Mouse (Mus musculus) heart, postnatal 0 days (tissue): ENCODE data around the gene Ngef.

ENCODE experiments used
- CTCF ChIP-seq: IDR thresholded peaks from 2 replicates; pipeline ENCODE4 v1.5.1; 2016; ENCODE audit warnings: antibody characterized with exemption, control low read depth, low read depth
- EP300 ChIP-seq: IDR thresholded peaks from 2 replicates; pipeline ENCODE4 v1.6.1; 2016; ENCODE audit warnings: antibody characterized with exemption, low read depth

GRCm38 (mm10) chr1:87594261-87594660, 20.6 kb upstream of the Ngef start:
- TF ChIP-seq CTCF (no peak), EP300 (no peak)
